Mouse (Mus musculus): Measurements from ENCODE around the gene Phyhd1. TPM values are rescaled to one million over a fixed set of nuclear protein-coding genes. Genes with fewer than 3 reads are reported as not detected.

Phyhd1 gene
- polyA plus RNA-seq (2012) = 0.10 and 0.15 TPM in 2 replicates

DNA sequence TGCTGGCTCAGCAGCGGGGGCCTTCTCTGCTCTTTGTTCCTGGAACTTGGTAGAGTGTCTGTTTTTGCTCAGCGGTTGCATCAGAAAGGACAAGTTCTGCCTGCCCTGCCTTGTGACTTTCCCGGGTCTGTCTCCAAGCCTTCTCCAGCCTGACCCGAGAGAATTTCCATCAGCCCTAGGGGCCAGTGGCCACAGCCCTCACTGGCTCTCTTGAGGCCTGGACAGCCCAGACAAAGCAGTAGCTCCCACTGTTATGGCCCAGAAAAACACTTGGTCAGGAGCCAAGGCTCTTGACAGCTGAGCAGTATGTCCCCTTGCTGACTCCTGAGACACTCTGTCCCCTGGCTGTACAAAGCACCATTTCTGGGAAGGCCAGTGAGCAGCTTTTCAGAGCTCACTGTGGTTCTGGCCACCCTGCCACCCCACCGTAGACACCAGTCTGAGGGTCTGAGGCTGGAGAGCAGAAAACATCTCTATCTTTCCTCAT is at the start of gene Phyhd1:
Phyhd1 (plus strand) TSS at position 437 of the 487 bp plus-strand sequence.
- TF ChIP-seq GATA1 (IDR thresholded peaks at IDR 0.05; ENCODE audit: low read length) = no peak

DNA sequence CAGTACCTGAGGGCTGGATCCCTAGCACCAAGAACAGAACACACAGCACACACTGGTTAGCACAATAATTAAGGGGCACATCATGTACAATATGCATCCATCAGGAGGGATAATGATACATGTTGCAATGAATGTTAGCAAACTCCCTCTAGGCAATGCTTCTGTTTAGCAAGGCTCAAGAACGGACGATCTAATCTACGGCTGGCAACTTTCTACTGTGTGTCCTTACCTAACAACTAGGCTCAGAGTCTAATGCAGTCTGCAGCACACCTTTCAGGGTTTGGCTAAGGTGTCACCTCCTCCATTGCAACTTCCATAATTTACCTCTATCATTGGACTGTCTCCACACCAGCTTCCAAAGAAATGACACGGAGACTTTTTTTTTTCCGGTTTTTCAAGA is 49.7 kb upstream of the Phyhd1 start:
- no peak for TF ChIP-seq GATA1 (IDR thresholded peaks at IDR 0.05; ENCODE audit: low read length)

DNA sequence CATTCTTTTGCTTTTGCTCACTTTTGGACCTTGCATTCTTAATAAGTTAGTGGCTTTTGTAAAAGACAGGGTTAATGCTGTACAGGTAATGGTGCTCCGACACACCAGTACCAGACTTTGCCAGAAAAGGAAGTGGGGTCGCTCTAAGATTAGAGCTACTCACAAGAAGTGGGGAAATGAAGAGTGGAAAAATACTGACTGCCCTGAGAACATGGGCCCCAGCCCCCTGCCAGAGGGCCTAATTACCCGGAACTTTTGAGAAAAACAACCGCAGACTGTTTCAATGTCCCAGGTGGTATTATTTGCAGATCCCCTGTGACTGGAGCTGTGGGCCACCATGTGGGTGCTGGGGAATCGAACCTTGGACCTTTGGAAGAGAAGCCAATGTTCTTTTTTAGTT is 30.4 kb upstream of the Phyhd1 start:
- TF ChIP-seq GATA1 (IDR thresholded peaks at IDR 0.05; ENCODE audit: low read length) = no peak

- TF ChIP-seq GATA1 (IDR thresholded peaks at IDR 0.05; ENCODE audit: low read length) = no peak
Measured at GRCm38 (mm10) chr2:30236426-30237198, 29.4 kb upstream of the Phyhd1 start.

GRCm38 (mm10) chr2:30237199-30237880 is 28.7 kb upstream of the Phyhd1 start, which contains the start of gene Lrrc8a:
Gene Lrrc8a, plus strand, starts transcription at chr2:30237715.
- TF ChIP-seq GATA1 (IDR thresholded peaks at IDR 0.05; ENCODE audit: low read length) = no peak

- no peak for TF ChIP-seq GATA1 (IDR thresholded peaks at IDR 0.05; ENCODE audit: low read length)
Measured at GRCm38 (mm10) chr2:30237881-30238280, 28.1 kb upstream of the Phyhd1 start.

- TF ChIP-seq GATA1 (IDR thresholded peaks at IDR 0.05; ENCODE audit: low read length) = no peak
Measured at GRCm38 (mm10) chr2:30238906-30239465, 27.0 kb upstream of the Phyhd1 start.

DNA sequence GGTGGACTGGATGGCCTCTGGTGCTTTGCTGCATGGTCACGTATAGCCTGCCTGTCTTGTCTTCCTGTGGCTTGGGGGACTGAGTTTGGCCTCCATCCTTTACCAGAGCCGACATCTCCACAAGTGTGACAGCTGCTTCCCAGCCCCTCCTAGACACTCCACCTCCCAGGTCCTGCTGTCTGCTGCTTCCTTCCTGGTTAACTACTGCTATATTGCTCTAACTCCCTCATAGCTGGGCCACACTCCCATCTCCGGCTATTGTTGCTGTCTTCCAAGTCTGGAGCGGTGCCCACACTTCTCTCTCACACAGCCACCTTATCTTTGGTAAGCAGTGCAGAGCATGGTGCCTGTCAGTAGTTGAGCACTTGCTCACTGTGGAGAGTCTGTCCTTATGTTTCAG is 26.2 kb upstream of the Phyhd1 start:
- TF ChIP-seq GATA1 (IDR thresholded peaks at IDR 0.05; ENCODE audit: low read length) = no peak

- no peak for TF ChIP-seq GATA1 (IDR thresholded peaks at IDR 0.05; ENCODE audit: low read length)
Measured at GRCm38 (mm10) chr2:30240267-30240666, 25.7 kb upstream of the Phyhd1 start, which contains the start of gene Gm28035. Gene Gm28035, plus strand, starts transcription at chr2:30240567.

DNA sequence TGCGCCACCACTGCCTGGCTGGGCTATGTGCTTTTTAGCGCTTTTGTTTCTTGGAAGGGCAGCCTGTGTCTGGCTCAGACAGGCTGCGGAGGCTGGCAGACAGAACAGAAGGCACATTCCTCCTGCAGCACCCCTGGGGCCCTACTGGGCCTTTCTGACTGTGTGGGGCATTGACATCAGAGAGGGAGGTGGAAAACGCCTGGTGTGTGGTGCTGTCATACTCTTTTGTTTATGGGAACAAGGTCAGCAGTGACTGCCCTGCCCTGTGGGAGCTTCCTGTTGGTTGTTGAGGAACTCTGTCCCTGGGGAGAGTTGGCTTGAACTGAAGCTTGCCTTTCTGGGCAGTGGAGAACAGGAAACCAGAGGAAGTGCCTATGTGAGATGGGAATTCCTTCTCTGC is 23.5 kb upstream of the Phyhd1 start:
- TF ChIP-seq GATA1 (IDR thresholded peaks at IDR 0.05; ENCODE audit: low read length) = no peak

DNA sequence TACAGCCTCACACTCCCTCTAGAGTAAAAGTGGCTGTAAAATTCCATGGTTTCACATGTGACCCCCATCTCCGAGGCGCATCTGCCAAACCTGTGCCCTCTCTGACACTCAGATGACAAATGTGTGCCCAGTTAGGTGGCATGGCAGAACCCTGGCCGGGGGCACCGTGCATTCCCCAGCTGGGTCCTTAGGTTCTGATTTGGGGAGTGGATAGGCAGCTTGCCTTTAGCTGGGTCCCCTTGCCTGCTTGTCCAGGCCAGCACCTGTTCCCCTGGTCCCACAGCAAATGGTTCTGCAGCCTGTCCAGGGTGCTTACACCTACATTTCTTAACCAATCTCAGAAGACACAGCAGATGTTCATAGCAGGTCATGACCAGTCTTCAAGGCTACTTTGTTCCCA is 22.6 kb upstream of the Phyhd1 start:
- no peak for TF ChIP-seq GATA1 (IDR thresholded peaks at IDR 0.05; ENCODE audit: low read length)

DNA sequence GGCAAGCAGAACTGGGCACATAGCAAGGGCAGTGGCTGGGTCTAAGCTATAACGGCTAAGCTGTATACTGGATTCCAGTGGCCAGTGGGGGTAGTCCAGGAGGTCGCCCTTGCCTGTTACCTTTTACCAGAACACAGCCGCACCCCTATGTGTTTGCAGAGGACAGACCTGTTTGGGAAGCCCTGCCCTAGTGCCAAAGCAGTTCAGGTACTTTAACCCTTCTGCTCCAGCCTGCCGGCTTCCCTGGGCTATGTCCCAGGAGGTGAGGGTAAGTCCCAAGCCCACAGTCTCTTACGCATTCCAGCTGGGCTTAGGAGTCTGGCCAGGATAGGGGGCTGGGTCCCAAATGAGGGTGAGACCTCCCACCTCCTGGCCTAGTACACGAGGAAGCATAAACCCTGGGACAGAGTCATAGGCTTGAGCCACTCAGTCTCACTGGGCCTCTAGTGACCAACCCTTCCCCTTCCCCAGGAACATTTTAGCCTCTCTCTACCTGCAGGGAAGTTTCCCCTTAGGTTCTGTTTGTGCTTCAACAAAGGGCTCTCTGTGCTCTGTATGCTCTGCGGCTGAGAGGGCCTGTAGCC is 21.3 kb upstream of the Phyhd1 start:
- TF ChIP-seq GATA1 (IDR thresholded peaks at IDR 0.05; ENCODE audit: low read length) = no peak

- TF ChIP-seq GATA1 (IDR thresholded peaks at IDR 0.05; ENCODE audit: low read length) = no peak
Measured at GRCm38 (mm10) chr2:30247036-30247435, 19.0 kb upstream of the Phyhd1 start.

DNA sequence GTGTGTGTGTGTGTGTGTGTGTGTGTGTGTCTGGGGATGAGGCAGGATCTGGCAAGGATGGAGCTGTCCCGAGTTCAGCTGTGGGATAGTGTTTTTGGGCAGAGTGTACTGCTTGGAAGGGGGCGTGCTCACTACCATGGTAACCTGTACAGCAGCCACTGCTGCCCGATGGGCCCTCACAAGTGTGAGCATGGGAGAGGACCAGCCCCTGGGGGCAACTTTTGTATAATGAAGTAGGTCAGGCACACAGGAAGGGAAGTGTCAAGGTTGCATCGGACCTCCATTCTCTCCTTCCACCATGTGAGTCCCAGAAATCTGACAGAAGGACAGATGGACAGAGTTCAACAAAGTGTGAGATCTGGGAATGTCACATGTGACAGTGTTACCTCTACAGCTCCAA is 18.3 kb upstream of the Phyhd1 start:
- TF ChIP-seq GATA1 (IDR thresholded peaks at IDR 0.05; ENCODE audit: low read length) = no peak

- no peak for TF ChIP-seq GATA1 (IDR thresholded peaks at IDR 0.05; ENCODE audit: low read length)
Measured at GRCm38 (mm10) chr2:30249182-30249581, 16.8 kb upstream of the Phyhd1 start.

All from G1E-ER4 (cell line).